Mouse (Mus musculus) brain, embryonic 14.5 days (tissue): Measurements from ENCODE around the gene Rasip1.

ENCODE experiments used
- CTCF ChIP-seq: fragments of 200-500 bp; IDR thresholded peaks from 2 replicates; pipeline ENCODE4 v1.5.1; 2012; ENCODE audit warnings: inconsistent platforms, mild to moderate bottlenecking, moderate library complexity, borderline replicate concordance; ENCODE audit not compliant: insufficient read depth, insufficient read length; ENCODE audit errors: extremely low read depth
- POLR2A ChIP-seq: fragments of 200-500 bp; IDR thresholded peaks from 2 replicates; pipeline ENCODE4 v1.6.1; 2012; ENCODE audit warnings: mild to moderate bottlenecking, inconsistent platforms, borderline replicate concordance; ENCODE audit not compliant: poor library complexity, insufficient read depth, insufficient read length, severe bottlenecking; ENCODE audit errors: extremely low read depth

GRCm38 (mm10) chr7:45618316-45618715, 9.0 kb upstream of the Rasip1 start:
- TF ChIP-seq POLR2A: no peak
- no peak for TF ChIP-seq CTCF
